Mouse (Mus musculus): ENCODE results near the gene Duoxa1. TPM values are rescaled to one million over a fixed set of nuclear protein-coding genes. Genes with fewer than 3 reads are reported as not detected.
"Not testable (repeated sequence)": the region's sequence is repeated elsewhere in the genome, so short reads cannot be mapped to it uniquely, and the experiment has no call there.

Gene Duoxa1
- polyA plus RNA-seq, 1 experiment from 2014 or later = not detected

GRCm38 (mm10) chr2:122337291-122337690, 23.8 kb upstream of the Duoxa1 start:
- no peaks in the 10 kb centered on the region for H3K36me3 ChIP-seq (ENCODE audit: control insufficient read depth, insufficient read depth, low read length)
- no peaks in the 10 kb centered on the region for H3K4me1 ChIP-seq (ENCODE audit: control insufficient read depth, insufficient read depth, low read length)
- H3K4me3 ChIP-seq (ENCODE audit: low read length) = no peak overlapping the region
- no peaks in the 10 kb centered on the region for H3K27me3 ChIP-seq (replicated peaks; ENCODE audit: control insufficient read depth, insufficient read depth, low read length)
- H3K9ac ChIP-seq (ENCODE audit: low read depth, low read length) = no peak overlapping the region
- no peak overlapping the region for H3K4me2 ChIP-seq (ENCODE audit: low read depth, low read length)
- H3K27ac ChIP-seq (ENCODE audit: low read length) = no peak overlapping the region
- WGBS = 69% methylated on average over 21 of the region's 21 CpGs
- H3K9me3 ChIP-seq (ENCODE audit: control insufficient read depth, low read length) = no peaks in the 10 kb centered on the region
- ATAC-seq = no peak

- WGBS = 53% methylated on average over 3 of the region's 3 CpGs
- H3K9ac ChIP-seq (ENCODE audit: low read depth, low read length) = no peak overlapping the region
- no peak overlapping the region for H3K27ac ChIP-seq (ENCODE audit: low read length)
- no peaks in the 10 kb centered on the region for H3K36me3 ChIP-seq (ENCODE audit: control insufficient read depth, insufficient read depth, low read length)
- no peaks in the 10 kb centered on the region for H3K27me3 ChIP-seq (replicated peaks; ENCODE audit: control insufficient read depth, insufficient read depth, low read length)
- H3K4me1 ChIP-seq (ENCODE audit: control insufficient read depth, insufficient read depth, low read length) = no peaks in the 10 kb centered on the region
- H3K4me3 ChIP-seq (ENCODE audit: low read length) = no peak overlapping the region
- no peaks in the 10 kb centered on the region for H3K9me3 ChIP-seq (ENCODE audit: control insufficient read depth, low read length)
- ATAC-seq = no peak; the same call in 1 of the 2 replicates
- no peak overlapping the region for H3K4me2 ChIP-seq (ENCODE audit: low read depth, low read length)
These were observed 20.6 kb upstream of the Duoxa1 start for GRCm38 (mm10) chr2:122334170-122334569.

- Histone ChIP-seq H3K4me1 (ENCODE audit: control insufficient read depth, insufficient read depth, low read length) (no peaks in the 10 kb centered on the region), H3K4me3 (ENCODE audit: low read length) (no peak overlapping the region), H3K9me3 (ENCODE audit: control insufficient read depth, low read length) (no peaks in the 10 kb centered on the region), H3K27me3 (replicated peaks; ENCODE audit: control insufficient read depth, insufficient read depth, low read length) (no peaks in the 10 kb centered on the region), H3K4me2 (ENCODE audit: low read depth, low read length) (no peak overlapping the region), H3K9ac (ENCODE audit: low read depth, low read length) (no peak overlapping the region), H3K27ac (ENCODE audit: low read length) (no peak overlapping the region), H3K36me3 (ENCODE audit: control insufficient read depth, insufficient read depth, low read length) (no peaks in the 10 kb centered on the region)
- ATAC-seq = no peak
- WGBS = 71% methylated on average over 3 of the region's 3 CpGs
These were observed 18.7 kb upstream of the Duoxa1 start for GRCm38 (mm10) chr2:122332222-122332621.

- H3K4me1 ChIP-seq (ENCODE audit: control insufficient read depth, insufficient read depth, low read length); H3K4me3 ChIP-seq (ENCODE audit: low read length); H3K36me3 ChIP-seq (ENCODE audit: control insufficient read depth, insufficient read depth, low read length); H3K9me3 ChIP-seq (ENCODE audit: control insufficient read depth, low read length); H3K9ac ChIP-seq (ENCODE audit: low read depth, low read length); H3K4me2 ChIP-seq (ENCODE audit: low read depth, low read length); H3K27me3 ChIP-seq (replicated peaks; ENCODE audit: control insufficient read depth, insufficient read depth, low read length); ATAC-seq; H3K27ac ChIP-seq (ENCODE audit: low read length): not testable (repeated sequence)
- 94% methylated on average over 4 of the region's 6 CpGs for WGBS
These were observed 16.8 kb upstream of the Duoxa1 start for GRCm38 (mm10) chr2:122330317-122330716.

- Histone ChIP-seq H3K4me1 (ENCODE audit: control insufficient read depth, insufficient read depth, low read length) (no peaks in the 10 kb centered on the region), H3K4me2 (ENCODE audit: low read depth, low read length) (no peak overlapping the region), H3K36me3 (ENCODE audit: control insufficient read depth, insufficient read depth, low read length) (no peaks in the 10 kb centered on the region), H3K27ac (ENCODE audit: low read length) (no peak overlapping the region), H3K27me3 (replicated peaks; ENCODE audit: control insufficient read depth, insufficient read depth, low read length) (no peaks in the 10 kb centered on the region), H3K4me3 (ENCODE audit: low read length) (no peak overlapping the region), H3K9ac (ENCODE audit: low read depth, low read length) (no peak overlapping the region), H3K9me3 (ENCODE audit: control insufficient read depth, low read length) (no peaks in the 10 kb centered on the region)
- WGBS = 52% methylated on average over 3 of the region's 3 CpGs
- no peak for ATAC-seq
These were observed 14.5 kb upstream of the Duoxa1 start for GRCm38 (mm10) chr2:122327986-122328385.

GRCm38 (mm10) chr2:122325361-122325760, 11.8 kb upstream of the Duoxa1 start:
- Histone ChIP-seq H3K36me3 (ENCODE audit: control insufficient read depth, insufficient read depth, low read length) (no peaks in the 10 kb centered on the region), H3K27me3 (replicated peaks; ENCODE audit: control insufficient read depth, insufficient read depth, low read length) (no peaks in the 10 kb centered on the region), H3K4me1 (ENCODE audit: control insufficient read depth, insufficient read depth, low read length) (no peaks in the 10 kb centered on the region), H3K4me3 (ENCODE audit: low read length) (no peak overlapping the region), H3K9ac (ENCODE audit: low read depth, low read length) (no peak overlapping the region), H3K9me3 (ENCODE audit: control insufficient read depth, low read length) (no peaks in the 10 kb centered on the region), H3K4me2 (ENCODE audit: low read depth, low read length) (no peak overlapping the region), H3K27ac (ENCODE audit: low read length) (no peak overlapping the region)
- no peak for ATAC-seq
- WGBS = 70% methylated on average over 2 of the region's 2 CpGs

- no peak overlapping the region for H3K9ac ChIP-seq (ENCODE audit: low read depth, low read length)
- no peaks in the 10 kb centered on the region for H3K36me3 ChIP-seq (ENCODE audit: control insufficient read depth, insufficient read depth, low read length)
- H3K9me3 ChIP-seq (ENCODE audit: control insufficient read depth, low read length) = no peaks in the 10 kb centered on the region
- H3K27me3 ChIP-seq (replicated peaks; ENCODE audit: control insufficient read depth, insufficient read depth, low read length) = no peaks in the 10 kb centered on the region
- no peak for ATAC-seq
- no peak overlapping the region for H3K4me3 ChIP-seq (ENCODE audit: low read length)
- no peak overlapping the region for H3K27ac ChIP-seq (ENCODE audit: low read length)
- H3K4me2 ChIP-seq (ENCODE audit: low read depth, low read length) = no peak overlapping the region
- WGBS = 75% methylated on average over 3 of the region's 3 CpGs
- no peaks in the 10 kb centered on the region for H3K4me1 ChIP-seq (ENCODE audit: control insufficient read depth, insufficient read depth, low read length)
These were observed 11.1 kb upstream of the Duoxa1 start for GRCm38 (mm10) chr2:122324586-122324985.

GRCm38 (mm10) chr2:122323960-122324359, 10.4 kb upstream of the Duoxa1 start:
- H3K9me3 ChIP-seq (ENCODE audit: control insufficient read depth, low read length) = no peaks in the 10 kb centered on the region
- H3K36me3 ChIP-seq (ENCODE audit: control insufficient read depth, insufficient read depth, low read length) = no peaks in the 10 kb centered on the region
- no peaks in the 10 kb centered on the region for H3K27me3 ChIP-seq (replicated peaks; ENCODE audit: control insufficient read depth, insufficient read depth, low read length)
- no peak for ATAC-seq
- H3K4me2 ChIP-seq (ENCODE audit: low read depth, low read length) = no peak overlapping the region
- no peak overlapping the region for H3K27ac ChIP-seq (ENCODE audit: low read length)
- no peak overlapping the region for H3K4me3 ChIP-seq (ENCODE audit: low read length)
- H3K9ac ChIP-seq (ENCODE audit: low read depth, low read length) = no peak overlapping the region
- H3K4me1 ChIP-seq (ENCODE audit: control insufficient read depth, insufficient read depth, low read length) = no peaks in the 10 kb centered on the region
- WGBS = 58% methylated on average over 3 of the region's 3 CpGs

- Histone ChIP-seq H3K27me3 (replicated peaks; ENCODE audit: control insufficient read depth, insufficient read depth, low read length) (peaks cover 22% of the 10 kb centered on the region), H3K4me2 (ENCODE audit: low read depth, low read length) (no peak overlapping the region), H3K36me3 (ENCODE audit: control insufficient read depth, insufficient read depth, low read length) (no peaks in the 10 kb centered on the region), H3K9me3 (ENCODE audit: control insufficient read depth, low read length) (no peaks in the 10 kb centered on the region), H3K9ac (ENCODE audit: low read depth, low read length) (no peak overlapping the region), H3K4me1 (ENCODE audit: control insufficient read depth, insufficient read depth, low read length) (peaks cover 9% of the 10 kb centered on the region; the same call in 1 of the 2 replicates), H3K27ac (ENCODE audit: low read length) (no peak overlapping the region), H3K4me3 (ENCODE audit: low read length) (no peak overlapping the region)
- 65% methylated on average over 4 of the region's 4 CpGs for WGBS
- no peak for ATAC-seq
These were observed 3.9 kb upstream of the Duoxa1 start for GRCm38 (mm10) chr2:122317384-122317783.

GRCm38 (mm10) chr2:122315372-122315771, 1.8 kb upstream of the Duoxa1 start, which contains the start of gene Duox1:
Gene Duox1 (plus strand): TSS chr2:122315672.
- Histone ChIP-seq H3K9ac (ENCODE audit: low read depth, low read length) (no peak within 1 kb of the TSS), H3K4me3 (ENCODE audit: low read length) (no peak within 1 kb of the TSS), H3K4me2 (ENCODE audit: low read depth, low read length) (no peak within 1 kb of the TSS), H3K27me3 (replicated peaks; ENCODE audit: control insufficient read depth, insufficient read depth, low read length) (peaks cover 22% of the 10 kb centered on the region), H3K4me1 (ENCODE audit: control insufficient read depth, insufficient read depth, low read length) (peaks cover 9% of the 10 kb centered on the region; the same call in 1 of the 2 replicates), H3K36me3 (ENCODE audit: control insufficient read depth, insufficient read depth, low read length) (no peaks in the 10 kb centered on the region), H3K27ac (ENCODE audit: low read length) (no peak within 1 kb of the TSS), H3K9me3 (ENCODE audit: control insufficient read depth, low read length) (no peaks in the 10 kb centered on the region)
- 86% methylated on average over 7 of the region's 7 CpGs for WGBS
- ATAC-seq = no peak
